Mouse (Mus musculus) midbrain, postnatal 0 days (tissue): ENCODE data around the gene Ccdc136. TPM values are rescaled to one million over a fixed set of nuclear protein-coding genes. Genes with fewer than 3 reads are reported as not detected.
"Not testable (repeated sequence)": the region's sequence is repeated elsewhere in the genome, so short reads cannot be mapped to it uniquely, and the experiment has no call there.

Source experiments
- ATAC-seq: fragments of 200-750 bp; cut with Nextera tagmentation; 2 replicates; pipeline ENCODE4 v1.8.0; 2017; ENCODE audit warnings: moderate number of reproducible peaks, mild to moderate bottlenecking, moderate TSS enrichment, moderate library complexity; ENCODE audit not compliant: low FRiP score
- DNase-seq: peaks from one replicate; pipeline ENCODE4 v3.0.0-alpha.2; 2015; ENCODE audit warnings: low spot score
- H3K27ac ChIP-seq: fragments of 300-500 bp; sonication (generic); 2 replicates; pipeline ENCODE4 v1.5.1; 2014; ENCODE audit warnings: low read depth, mild to moderate bottlenecking, low read length, mixed read lengths
- H3K27me3 ChIP-seq: fragments of 300-500 bp; sonication (generic); 2 replicates; pipeline ENCODE4 v1.6.1; 2014; ENCODE audit warnings: low read length, control low read depth, mixed read lengths; ENCODE audit not compliant: insufficient read depth
- H3K36me3 ChIP-seq: fragments of 300-500 bp; sonication (generic); 2 replicates; pipeline ENCODE4 v1.6.1; 2014; ENCODE audit warnings: low read length, control low read depth, mixed read lengths; ENCODE audit not compliant: insufficient read depth
- H3K4me1 ChIP-seq: fragments of 300-500 bp; sonication (generic); 2 replicates; pipeline ENCODE4 v1.6.1; 2014; ENCODE audit warnings: mild to moderate bottlenecking, control low read depth, antibody characterized with exemption, low read length, mixed read lengths; ENCODE audit not compliant: insufficient read depth
- H3K4me2 ChIP-seq: fragments of 300-500 bp; sonication (generic); 2 replicates; pipeline ENCODE4 v1.6.1; 2014; ENCODE audit warnings: low read depth, mild to moderate bottlenecking, low read length, mixed read lengths; ENCODE audit not compliant: poor library complexity, severe bottlenecking
- H3K4me3 ChIP-seq: fragments of 300-500 bp; sonication (generic); 2 replicates; pipeline ENCODE4 v1.5.1; 2014; ENCODE audit warnings: low read depth, mild to moderate bottlenecking, low read length, moderate library complexity
- H3K9ac ChIP-seq: fragments of 300-500 bp; sonication (generic); replicated peaks from 2 replicates; pipeline ENCODE4 v1.6.1; 2014; ENCODE audit warnings: mild to moderate bottlenecking, low read length, moderate library complexity, mixed read lengths; ENCODE audit not compliant: poor library complexity, severe bottlenecking
- H3K9me3 ChIP-seq: fragments of 300-500 bp; sonication (generic); 2 replicates; pipeline ENCODE4 v1.6.1; 2016; ENCODE audit warnings: low read length, control low read depth
- CTCF ChIP-seq: IDR thresholded peaks from 2 replicates; pipeline ENCODE4 v1.5.1; 2016; ENCODE audit warnings: antibody characterized with exemption, mild to moderate bottlenecking
- WGBS: fragments of 180-500 bp; shearing (Covaris S2); extraction: QIAGEN DNeasy Blood & Tissue Kit; methylation state at CpG from one replicate; pipeline ENCODE4 v1.1.7; 2014; 5-methylcytosine and 5-hydroxymethylcytosine counted together
- polyA plus RNA-seq: library from polyadenylated mRNA; unstranded; fragments of >200 nt; fragmentation: Nextera tagmentation; extraction: Ambion mirVana; gene quantifications from 2 replicates; pipeline ENCODE4 v1.2.1, GENCODE M21; 2015
- total RNA-seq: library from RNA; depleted of rRNA; stranded (reverse); fragments of >200 nt; gene quantifications from 2 replicates; pipeline ENCODE4 v1.2.3, GENCODE M21; 2014; rRNA removed

The Ccdc136 gene
- total RNA-seq = 54.4 and 77.6 TPM in 2 replicates
- 50.8 and 51.9 TPM in 2 replicates for polyA plus RNA-seq

GRCm38 (mm10) chr6:29395910-29396713, at the start of gene Ccdc136:
TSS of gene Ccdc136 (plus strand) at chr6:29396309.
- ATAC-seq = peak; percentile 87
- DNase-seq = peak; percentile 70
- peak within 1 kb of the TSS; percentile 90 for H3K4me2 ChIP-seq
- peak within 1 kb of the TSS; percentile 64 for H3K9ac ChIP-seq
- peak within 1 kb of the TSS; percentile 72 for H3K4me3 ChIP-seq
- 1% methylated on average over 38 of the region's 49 CpGs for WGBS
- peaks cover 4% of the 10 kb centered on the region; the same call in 1 of the 2 replicates for H3K4me1 ChIP-seq
- no peaks in the 10 kb centered on the region for H3K9me3 ChIP-seq
- no peaks in the 10 kb centered on the region for H3K36me3 ChIP-seq
- H3K27ac ChIP-seq = peak within 1 kb of the TSS; percentile 47
- no peak for TF ChIP-seq CTCF
- no peaks in the 10 kb centered on the region for H3K27me3 ChIP-seq

GRCm38 (mm10) chr6:29346512-29346911, 49.6 kb upstream of the Ccdc136 start:
- DNase-seq, H3K27me3 ChIP-seq, H3K27ac ChIP-seq, H3K9me3 ChIP-seq, H3K4me2 ChIP-seq, ATAC-seq, H3K4me1 ChIP-seq, H3K9ac ChIP-seq, H3K36me3 ChIP-seq, H3K4me3 ChIP-seq: not testable (repeated sequence)
- 95% methylated on average over 2 of the region's 2 CpGs for WGBS

- H3K9me3 ChIP-seq = no peaks in the 10 kb centered on the region
- peak overlapping the region; percentile 84 for H3K4me3 ChIP-seq
- H3K4me1 ChIP-seq = no peaks in the 10 kb centered on the region; the same call in 1 of the 2 replicates
- H3K4me2 ChIP-seq = peak overlapping the region; percentile 67
- no peak for ATAC-seq
- H3K36me3 ChIP-seq = no peaks in the 10 kb centered on the region
- TF ChIP-seq CTCF = no peak
- peak overlapping the region; percentile 70 for H3K9ac ChIP-seq
- H3K27me3 ChIP-seq = no peaks in the 10 kb centered on the region
- no peak for DNase-seq
- WGBS = 37% methylated on average over 7 of the region's 7 CpGs
- H3K27ac ChIP-seq = peak overlapping the region; percentile 85
These were observed 48.9 kb upstream of the Ccdc136 start for GRCm38 (mm10) chr6:29347189-29347588.

DNA sequence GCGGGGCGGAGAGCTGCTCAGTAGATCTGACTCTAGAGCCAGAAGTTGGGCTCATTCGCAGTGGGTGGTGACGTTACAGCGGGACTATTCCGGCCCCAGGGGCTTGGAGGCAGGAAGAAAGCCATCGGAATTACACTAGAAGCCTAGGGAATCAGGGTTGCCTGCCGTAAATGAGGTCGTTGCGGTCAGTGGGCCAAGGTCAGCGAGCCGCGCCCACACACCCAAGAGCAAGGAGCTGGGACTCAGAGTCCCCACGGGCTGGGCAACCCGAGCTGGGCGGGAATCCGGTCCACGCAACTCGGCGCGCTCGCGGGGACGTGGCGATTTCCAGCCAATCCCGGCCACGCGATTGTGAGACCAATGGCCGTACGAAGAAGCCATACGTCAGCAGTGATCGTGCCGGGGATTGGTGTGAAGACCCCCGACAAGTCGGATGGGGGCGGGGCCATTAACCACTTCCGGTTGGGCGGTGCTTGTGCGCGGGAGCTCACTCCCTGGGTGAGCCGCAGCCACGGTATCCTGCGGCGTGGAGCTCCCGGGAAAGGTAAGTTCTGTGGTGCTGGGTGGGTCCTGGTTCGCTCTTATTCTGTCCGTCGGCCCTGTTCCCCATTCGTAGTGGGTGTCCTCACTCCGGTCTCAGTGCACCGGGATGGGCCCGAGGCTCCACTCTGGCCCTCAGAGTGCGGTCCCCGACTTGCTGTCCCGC, 48.3 kb upstream of the Ccdc136 start, which contains the start of gene Calu:
Calu (plus strand) TSS at position 405 of the 706 bp plus-strand sequence.
- Histone ChIP-seq H3K27me3 (no peaks in the 10 kb centered on the region), H3K9ac (peak within 1 kb of the TSS; percentile 82), H3K4me1 (no peaks in the 10 kb centered on the region; the same call in 1 of the 2 replicates), H3K36me3 (no peaks in the 10 kb centered on the region), H3K27ac (peak within 1 kb of the TSS; percentile 85), H3K4me2 (peak within 1 kb of the TSS; percentile 79), H3K9me3 (no peaks in the 10 kb centered on the region), H3K4me3 (peak within 1 kb of the TSS; percentile 84)
- ATAC-seq (peak; percentile 100), DNase-seq (peak; percentile 100)
- under 1% methylated on average over 55 of the region's 55 CpGs for WGBS
- no peak for TF ChIP-seq CTCF

DNA sequence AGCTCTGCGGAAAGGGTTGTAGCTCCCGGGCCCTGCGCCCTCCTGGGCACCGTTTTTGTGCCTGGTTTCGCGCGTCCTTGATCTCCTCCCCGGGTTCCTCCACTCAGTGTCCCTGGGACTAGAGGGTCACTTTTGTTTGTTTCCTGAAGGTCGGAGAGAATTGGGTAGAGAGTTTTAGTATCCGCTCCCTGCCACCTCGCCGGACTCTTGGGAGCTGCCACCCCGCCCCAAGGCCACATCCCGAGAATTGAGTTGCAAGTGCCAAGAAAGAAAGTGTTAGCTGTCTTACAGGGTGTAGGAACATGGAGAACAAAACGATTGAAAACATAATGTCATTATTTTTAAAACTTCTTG, 47.8 kb upstream of the Ccdc136 start:
- no peak for TF ChIP-seq CTCF
- no peaks in the 10 kb centered on the region for H3K27me3 ChIP-seq
- ATAC-seq = no peak; the same call in 1 of the 2 replicates
- WGBS = under 1% methylated on average over 15 of the region's 15 CpGs
- no peak for DNase-seq
- peak overlapping the region; percentile 79 for H3K4me2 ChIP-seq
- no peaks in the 10 kb centered on the region; the same call in 1 of the 2 replicates for H3K4me1 ChIP-seq
- H3K9me3 ChIP-seq = no peaks in the 10 kb centered on the region
- H3K27ac ChIP-seq = peak overlapping the region; percentile 68
- peak overlapping the region; percentile 82 for H3K9ac ChIP-seq
- no peaks in the 10 kb centered on the region for H3K36me3 ChIP-seq
- H3K4me3 ChIP-seq = peak overlapping the region; percentile 84

DNA sequence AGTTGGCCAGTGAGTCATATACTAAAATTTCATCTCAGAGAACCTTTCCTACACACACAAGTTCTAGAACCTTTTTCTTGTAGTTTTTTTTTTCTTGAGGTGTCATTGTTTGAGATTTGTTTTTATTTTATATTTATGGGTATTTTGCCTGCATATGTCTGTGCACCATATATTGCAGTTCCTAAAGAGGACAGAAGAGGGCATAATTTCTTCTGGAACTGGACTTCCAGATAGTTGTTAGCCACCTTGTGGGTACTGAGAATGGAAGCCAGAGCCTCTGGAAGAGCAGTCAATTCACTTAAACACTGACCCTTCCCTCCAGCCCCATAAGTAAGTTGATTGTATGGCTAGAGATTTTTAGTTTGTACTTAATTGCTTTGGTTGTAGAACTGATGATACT, 44.5 kb upstream of the Ccdc136 start:
- no peak overlapping the region for H3K4me2 ChIP-seq
- no peak for DNase-seq
- peak; percentile 49 for TF ChIP-seq CTCF
- no peaks in the 10 kb centered on the region; the same call in 1 of the 2 replicates for H3K4me1 ChIP-seq
- H3K9me3 ChIP-seq = no peaks in the 10 kb centered on the region
- no peaks in the 10 kb centered on the region for H3K27me3 ChIP-seq
- H3K9ac ChIP-seq = no peak overlapping the region
- H3K27ac ChIP-seq = no peak overlapping the region
- ATAC-seq = no peak
- H3K4me3 ChIP-seq = no peak overlapping the region
- no peaks in the 10 kb centered on the region for H3K36me3 ChIP-seq
